Mouse (Mus musculus) spleen, postnatal 36 days (tissue): ENCODE results near the gene Galk2.

Experiments
- DNase-seq, 2 experiments: peaks; one replicate each; pipeline ENCODE4 v3.0.0; 2022; ENCODE audit warnings: low spot score in 2 of 2, mixed read lengths in 1 of 2

The Galk2 gene

DNA sequence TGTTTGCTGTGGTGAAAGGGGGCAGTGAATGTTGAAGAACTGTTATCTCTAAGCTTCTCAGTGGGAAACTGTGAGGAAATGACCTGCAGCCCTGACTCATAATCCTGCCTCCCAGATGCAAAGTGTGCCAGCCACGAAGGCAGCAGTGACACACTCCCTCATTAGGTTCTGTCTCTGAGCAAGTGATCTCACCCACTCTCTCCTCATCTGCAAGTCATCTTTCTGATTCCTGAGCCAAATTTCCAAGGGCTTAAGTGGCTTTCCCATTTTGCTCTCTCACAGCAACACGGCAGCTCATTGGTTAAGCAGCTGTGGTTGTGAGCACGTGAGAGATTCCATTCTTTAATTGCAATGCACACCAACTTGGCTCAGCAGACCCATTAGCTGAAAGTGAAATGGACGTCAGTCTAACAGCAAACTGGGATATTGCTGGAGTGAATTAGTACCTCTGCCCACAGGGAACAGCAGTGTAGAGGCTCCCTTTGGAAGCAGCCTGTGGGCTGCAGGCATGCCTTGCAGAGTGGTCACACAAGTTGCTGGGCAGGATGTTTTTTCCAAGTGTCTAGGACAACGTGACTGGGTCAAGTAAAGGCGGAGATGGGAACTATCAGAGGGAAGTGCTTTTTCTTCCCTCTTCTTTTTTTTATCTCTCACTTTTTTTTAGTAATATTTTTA, 82.3 kb downstream of the Galk2 start:
- no peak for DNase-seq

DNA sequence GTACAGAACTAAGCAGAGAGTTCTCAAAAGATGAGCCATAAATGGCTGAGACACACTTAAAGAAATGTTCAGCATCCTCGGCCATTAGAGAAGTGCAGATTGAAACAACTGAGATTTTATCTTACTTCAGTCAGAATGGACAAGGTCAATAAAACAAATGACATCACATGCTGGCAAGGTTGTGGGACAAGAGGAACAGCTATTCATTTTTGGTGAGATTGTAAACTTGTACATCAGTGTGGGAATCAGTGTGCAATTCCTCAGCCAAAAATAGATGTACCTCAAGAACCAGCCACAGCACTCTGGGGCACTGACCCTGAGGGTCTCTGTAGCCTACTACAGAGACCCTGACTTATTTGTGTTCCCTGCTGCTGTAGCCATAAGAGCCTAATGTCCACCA, 84.4 kb downstream of the Galk2 start:
- no peak for DNase-seq

DNA sequence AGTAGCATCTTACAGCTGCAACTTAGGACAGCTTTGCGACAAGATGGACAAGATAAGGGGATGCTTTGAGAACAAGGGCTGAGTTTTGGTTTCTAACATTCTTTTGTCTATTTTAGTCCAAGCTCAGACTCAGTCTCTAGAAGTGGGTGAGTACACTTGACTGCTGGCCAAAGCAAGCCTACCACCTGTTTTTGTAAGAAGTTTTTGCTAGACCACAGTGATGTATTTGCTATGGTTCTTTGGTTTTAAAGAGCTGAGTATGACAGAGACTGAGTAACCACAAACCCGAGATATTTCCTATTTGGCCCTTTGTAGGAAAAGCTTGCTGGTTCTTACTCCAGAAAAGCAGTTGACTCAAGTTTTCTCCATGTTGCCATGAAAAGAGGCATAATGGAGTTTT, 89.3 kb downstream of the Galk2 start:
- no peak for DNase-seq

DNA sequence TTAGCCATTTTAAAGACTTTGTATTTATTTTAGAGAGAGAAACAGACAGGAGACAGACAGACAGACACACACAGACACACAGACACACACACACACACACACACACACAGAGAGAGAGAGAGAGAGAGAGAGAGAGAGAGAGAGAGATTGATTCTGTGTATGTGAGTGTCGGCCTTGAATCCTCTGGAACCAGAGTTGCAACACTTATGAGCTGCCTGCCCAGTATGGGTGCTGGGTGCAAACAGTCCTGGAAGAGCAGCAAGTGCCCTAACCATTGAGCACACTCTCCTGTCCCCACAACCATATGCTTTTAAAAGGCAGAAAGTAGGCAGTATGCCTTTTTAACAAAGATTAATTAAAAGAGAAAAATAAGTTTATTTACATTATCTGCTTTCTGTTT, 109.9 kb downstream of the Galk2 start:
- no peak for DNase-seq

DNA sequence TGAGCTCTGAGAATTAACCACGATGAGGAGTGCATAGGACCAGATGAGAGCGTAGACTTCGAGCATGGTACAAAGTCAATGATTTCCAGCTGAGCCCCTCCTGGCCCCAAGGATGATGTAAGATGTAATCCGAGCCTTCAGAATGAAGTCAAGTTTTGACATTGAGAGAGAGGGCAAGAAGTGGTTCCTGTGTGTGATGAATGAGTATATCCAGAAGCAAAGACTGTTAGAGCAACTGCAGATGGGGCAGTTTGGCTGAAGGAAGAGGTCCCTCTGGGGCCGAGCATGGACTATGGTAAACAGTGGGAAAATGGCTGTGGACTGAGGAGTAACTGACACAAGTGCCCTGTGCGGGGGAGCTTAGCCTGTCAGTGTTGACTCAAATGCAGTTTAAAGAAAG, 114.3 kb downstream of the Galk2 start:
- DNase-seq, result no peak

DNA sequence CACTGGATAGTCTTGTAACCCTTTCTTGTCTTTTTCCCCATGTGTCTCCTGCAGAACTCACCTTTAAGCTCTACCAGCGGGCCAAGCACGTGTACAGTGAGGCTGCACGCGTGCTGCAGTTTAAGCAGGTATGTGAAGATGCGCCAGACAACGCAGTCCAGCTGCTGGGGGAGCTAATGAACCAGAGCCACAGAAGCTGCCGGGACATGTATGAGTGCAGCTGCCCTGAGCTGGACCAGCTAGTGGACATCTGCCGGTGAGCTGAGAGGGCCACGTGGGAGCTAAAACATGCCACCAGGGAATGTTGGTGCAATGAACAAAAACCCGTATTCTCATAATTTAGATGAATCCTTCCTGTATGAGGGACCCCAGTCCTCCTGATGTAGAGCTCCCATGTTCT, 116.3 kb downstream of the Galk2 start:
- DNase-seq, result no peak

DNA sequence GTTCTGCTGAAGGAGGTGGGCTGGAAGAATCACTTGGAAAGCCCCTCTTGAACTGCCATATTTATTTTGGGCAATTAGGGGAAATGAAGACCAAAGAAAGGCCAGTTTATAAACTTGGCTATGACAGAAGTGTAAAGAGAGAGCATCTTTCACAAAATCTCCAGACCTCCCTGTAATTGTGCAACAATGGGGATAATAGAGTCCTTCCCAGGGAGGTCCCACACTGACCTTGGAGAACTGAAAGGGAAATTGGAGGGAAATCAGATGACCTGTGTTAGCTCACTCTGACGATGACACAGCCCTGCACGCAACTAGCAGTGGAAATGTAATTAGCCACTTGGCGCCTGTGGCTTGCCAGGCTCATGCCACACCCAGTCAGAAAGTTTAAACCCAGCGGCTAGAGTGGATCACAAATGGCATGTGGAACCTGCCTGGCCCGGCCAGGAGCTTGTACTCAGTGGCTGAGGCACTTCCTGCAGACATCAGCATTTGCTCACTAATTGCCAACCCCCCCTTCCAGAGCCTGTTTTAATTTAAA, 117.0 kb downstream of the Galk2 start:
- DNase-seq, result no peak

DNA sequence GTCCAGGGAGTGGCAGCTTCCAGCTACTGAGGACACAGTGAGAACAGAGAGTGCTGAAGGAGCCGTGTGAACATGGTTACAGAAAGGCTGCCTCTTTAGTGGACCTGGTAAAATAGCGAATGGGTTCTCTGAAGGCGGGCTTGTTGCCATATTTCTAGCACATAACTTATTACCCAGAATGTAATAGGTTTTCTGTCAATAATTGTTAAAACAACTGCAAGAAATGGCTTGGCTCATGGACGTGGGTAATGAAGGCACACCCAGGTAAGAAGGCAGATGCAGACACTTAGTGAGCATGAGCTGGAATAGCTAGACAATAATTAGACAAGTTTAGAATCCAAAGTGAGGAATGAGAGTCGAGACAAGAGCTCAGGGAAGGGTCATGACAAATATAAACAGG, 143.4 kb downstream of the Galk2 start:
- no peak for DNase-seq

DNA sequence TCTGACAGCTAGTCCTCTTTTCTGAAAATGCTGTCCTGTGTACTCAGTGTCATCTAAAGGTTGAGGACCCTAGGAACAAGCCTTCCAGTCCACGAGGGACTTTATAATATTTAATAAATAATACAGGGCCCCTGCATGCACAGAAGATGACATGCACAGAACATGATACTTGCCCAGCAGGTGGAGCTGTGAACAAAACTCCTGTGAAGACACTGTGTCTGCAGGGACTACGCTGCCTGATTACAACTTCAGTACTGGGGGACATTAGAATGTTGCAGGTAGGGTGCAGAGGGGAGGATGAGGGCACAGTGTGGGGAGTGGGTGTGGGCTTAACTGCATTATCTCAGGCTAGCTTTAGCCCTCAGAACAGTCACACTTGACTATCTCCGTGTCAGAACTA, 147.2 kb downstream of the Galk2 start:
- DNase-seq, result peak in 1 of 2 experiments; percentile 2

DNA sequence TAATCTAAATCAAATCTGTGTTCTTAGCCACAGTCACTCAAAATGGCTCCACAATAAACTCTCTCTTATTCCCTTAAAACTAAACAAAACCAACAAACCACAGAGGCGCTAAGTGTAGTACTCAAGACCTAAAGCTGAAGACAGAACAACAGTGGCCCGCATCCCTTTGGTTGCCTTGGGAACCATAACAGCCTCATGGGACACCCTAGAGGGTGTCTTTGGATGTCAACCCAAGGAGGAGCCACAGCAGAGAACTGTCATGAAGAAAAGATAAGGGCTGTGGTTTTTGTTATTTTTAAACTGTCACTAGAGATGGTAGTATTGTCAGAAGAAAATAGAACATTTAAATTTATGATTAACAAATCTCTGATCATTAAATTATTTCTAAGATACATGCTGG, 147.8 kb downstream of the Galk2 start:
- DNase-seq, result no peak

DNA sequence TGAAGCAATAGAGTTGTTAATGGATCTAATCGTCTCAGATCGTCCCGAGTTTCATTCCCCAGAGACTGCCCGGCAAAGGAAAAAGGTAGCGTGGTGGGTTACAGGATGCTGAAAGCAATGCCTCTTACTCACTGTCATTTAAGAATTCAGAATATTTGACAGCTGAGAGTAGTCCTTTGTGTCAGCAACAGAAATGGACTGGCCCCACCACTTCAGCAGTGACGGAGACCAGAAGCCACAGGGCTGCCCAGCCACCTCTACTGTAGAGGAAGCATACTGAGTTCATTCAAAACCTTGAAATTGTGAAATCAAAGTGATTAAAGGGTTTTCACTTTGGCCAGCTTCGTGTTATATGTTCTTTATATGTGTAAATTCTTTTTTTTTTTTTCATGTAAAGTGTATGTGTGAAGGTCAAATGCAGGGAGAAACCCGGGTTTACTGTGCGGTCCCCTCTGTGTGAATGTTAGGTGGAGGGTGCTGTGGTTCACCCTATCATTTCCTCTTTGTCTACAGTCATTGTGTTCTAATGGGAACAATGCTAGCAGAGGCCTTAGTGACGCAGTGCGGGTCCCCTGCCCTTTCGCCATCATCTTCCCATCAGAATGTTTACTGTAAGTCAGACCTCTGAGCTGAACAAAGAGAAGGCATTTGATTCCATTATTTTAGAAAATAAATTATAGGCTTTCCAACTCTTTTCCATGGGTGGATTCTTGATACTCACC, 156.2 kb downstream of the Galk2 start:
- no peak for DNase-seq

DNA sequence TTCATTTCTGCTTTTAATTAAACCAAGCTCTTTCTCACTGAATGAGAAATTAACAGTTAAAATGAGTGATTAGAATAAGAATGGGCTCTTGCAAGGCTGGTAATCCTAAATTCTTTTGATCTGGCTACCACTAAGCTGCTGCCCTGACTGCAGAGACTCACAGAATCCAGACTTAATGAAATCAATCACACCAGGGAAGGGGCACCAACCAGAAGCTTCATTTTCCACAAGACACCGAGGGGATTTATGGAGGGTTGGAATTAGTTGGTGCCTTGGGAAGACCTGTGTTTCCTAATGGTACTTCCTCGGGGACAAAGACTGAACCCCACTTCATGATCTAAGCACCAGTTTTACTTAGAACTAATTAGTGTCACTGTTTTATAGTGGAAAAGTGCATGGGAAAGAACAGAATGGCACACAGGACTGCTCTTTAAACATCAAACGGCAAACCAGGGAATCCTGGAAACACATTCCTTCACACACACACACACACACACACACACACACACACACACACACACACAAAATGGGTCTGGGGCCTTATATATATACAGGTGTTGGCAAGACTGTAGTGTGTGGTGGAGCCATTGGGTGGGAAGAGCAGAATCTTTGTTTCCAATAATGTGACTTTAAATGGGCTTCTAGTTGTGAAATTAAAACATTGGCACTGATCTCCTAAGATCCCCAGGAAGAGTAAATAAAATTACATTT, 157.0 kb downstream of the Galk2 start:
- DNase-seq, result no peak

DNA sequence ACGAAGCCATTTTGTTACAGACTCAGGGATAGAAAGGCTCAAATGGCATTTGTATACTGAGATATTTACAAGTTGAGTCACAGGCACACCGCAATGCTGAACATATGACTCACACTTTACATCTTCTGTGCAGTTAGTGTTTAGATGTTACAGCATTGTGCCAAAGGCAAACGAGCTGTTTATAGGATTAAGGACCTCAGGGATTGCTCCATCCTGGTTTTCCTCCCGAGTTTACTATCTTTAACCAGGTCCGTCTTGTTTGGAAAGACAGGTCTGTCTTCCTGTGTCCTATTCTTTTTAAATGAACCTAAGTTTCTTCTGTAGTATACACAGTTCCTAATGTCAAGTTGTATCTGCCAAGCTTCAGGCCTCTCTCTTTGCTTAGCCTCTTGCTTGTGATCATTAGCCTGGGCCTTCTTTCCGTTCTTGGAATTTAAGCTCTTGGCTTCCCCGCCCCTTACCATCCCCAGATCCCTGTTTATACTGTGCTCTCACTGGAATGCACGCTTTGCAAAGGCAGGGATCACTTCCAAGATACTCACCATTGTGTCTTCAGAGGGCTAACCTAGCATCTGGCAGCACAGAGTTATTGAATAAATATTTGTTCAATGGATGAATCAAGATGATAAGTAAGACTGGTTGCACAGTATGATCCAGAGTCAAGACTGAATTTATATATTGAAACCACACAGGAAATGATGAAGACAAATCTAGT, 172.4 kb downstream of the Galk2 start:
- no peak for DNase-seq

DNA sequence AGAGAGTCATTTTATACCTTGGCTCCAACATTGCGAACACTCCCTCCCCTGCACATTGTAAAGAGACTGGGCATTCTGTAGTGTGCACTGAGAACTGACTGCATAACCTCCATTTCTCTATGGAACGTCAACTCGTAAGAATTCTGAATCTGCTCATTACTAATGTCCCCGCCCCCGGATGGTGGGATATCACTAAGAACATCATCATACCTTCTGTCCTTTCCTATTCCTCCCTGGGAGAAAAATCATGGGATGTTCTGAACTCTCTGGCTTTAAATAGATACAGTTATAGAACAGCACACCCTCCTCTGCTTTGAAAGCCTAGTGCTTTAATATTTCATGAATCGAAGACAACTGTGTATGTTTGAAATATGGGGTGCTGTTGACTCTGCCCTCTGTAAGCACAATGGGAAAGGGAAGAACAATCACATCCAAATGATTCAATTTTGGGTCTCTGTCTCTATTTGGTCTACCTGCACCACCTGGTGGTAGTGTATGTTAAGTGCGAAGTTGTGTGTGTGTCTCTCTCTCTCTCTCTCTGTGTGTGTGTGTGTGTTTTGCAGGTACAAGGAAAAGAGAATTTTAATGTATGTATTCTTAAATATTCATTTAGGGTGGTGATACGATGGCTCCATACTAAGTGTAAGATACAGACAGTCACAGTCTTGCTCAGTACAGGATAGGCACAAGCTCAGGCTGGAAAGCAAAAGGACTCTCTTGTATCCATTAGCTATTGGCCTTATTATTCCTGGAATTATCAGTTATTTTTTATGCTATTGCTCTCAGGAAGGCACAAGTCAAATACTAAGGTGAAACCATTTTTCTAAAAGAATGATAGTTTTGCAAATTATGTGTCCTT, 174.4 kb downstream of the Galk2 start:
- DNase-seq, result no peak
